Mouse (Mus musculus) bone marrow, adult 2 months (tissue): ENCODE measurements around the gene Dpyd.

Experiments used
- CTCF ChIP-seq: fragments of 200-500 bp; IDR thresholded peaks from 2 replicates; pipeline ENCODE4 v1.5.1; 2011; ENCODE audit warnings: low read length, control low read depth; ENCODE audit not compliant: control insufficient read depth, insufficient read depth
- POLR2A ChIP-seq: fragments of 200-500 bp; IDR thresholded peaks from 2 replicates; pipeline ENCODE4 v1.6.1; 2011; ENCODE audit warnings: low read depth, mild to moderate bottlenecking, control low read depth, low read length, borderline replicate concordance; ENCODE audit not compliant: control insufficient read depth

DNA sequence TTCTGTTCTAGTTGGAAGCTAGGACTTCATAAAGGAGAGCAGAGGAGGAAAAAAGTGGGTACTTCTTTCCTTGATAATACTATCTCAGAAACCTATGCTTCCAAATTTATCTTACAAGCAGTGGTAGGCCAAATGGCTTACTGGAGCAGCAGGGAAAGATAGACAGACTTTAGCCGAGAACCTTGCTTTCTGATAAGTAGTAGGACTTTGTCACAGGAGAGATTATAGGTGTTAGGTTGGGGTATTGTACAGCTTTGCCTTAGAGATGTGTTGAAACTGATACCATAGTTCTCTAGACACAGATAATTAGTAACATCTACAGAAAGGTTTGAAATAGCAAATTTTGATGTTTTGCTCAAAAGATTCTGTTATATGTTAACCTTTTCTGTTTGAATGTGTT lies 28.6 kb downstream of the Dpyd start:
- no peak for TF ChIP-seq CTCF
- no peak for TF ChIP-seq POLR2A
